Mouse (Mus musculus) heart, adult 2 months (tissue): ENCODE results near the gene Asb8.
A peak's percentile ranks its signal among the peaks of the same experiment; 100 is the strongest.

Source experiments
- CTCF ChIP-seq: fragments of 200-600 bp; IDR thresholded peaks from 2 replicates; pipeline ENCODE4 v1.8.1; 2022; ENCODE audit warnings: antibody characterized with exemption, mild to moderate bottlenecking, moderate library complexity
- POLR2A ChIP-seq: fragments of 200-500 bp; IDR thresholded peaks from 2 replicates; pipeline ENCODE4 v1.6.1; 2011; ENCODE audit warnings: mild to moderate bottlenecking, low read depth, low read length, control low read depth; ENCODE audit not compliant: insufficient read depth

- TF ChIP-seq CTCF (no peak), POLR2A (peak; percentile 14; the same call in 1 of the 2 replicates)
Observed at GRCm38 (mm10) chr15:98111791-98112190, 53.6 kb downstream of the Asb8 start.
